Mouse (Mus musculus): ENCODE measurements around the gene Rap1gds1. TPM values are rescaled to one million over a fixed set of nuclear protein-coding genes. Genes with fewer than 3 reads are reported as not detected.

Rap1gds1 gene
- polyA plus RNA-seq, 1 experiment from 2014 or later: 89.0 TPM

- H3K36me3 ChIP-seq (ENCODE audit: control insufficient read depth, insufficient read depth, low read length): peaks cover 9% of the 10 kb centered on the region
- no peak for ATAC-seq (ENCODE audit: insufficient read depth, low FRiP score, low TSS enrichment)
- H3K4me3 ChIP-seq (ENCODE audit: low read depth, low read length): no peak overlapping the region
- WGBS: 91% methylated on average over 11 of the region's 11 CpGs
- DNase-seq (ENCODE audit: low spot score): no peak
- no peak overlapping the region for H3K9ac ChIP-seq (ENCODE audit: low read length)
- H3K4me2 ChIP-seq (ENCODE audit: low read depth): no peak overlapping the region
- 0 out of 2 replicates have a peak, but pooled peaks cover 6% of the 10 kb centered on the region for H3K4me1 ChIP-seq (ENCODE audit: control insufficient read depth, insufficient read depth, low read length)
- no peak overlapping the region for H3K27ac ChIP-seq (ENCODE audit: low read depth, low read length)
- no peaks in the 10 kb centered on the region for H3K27me3 ChIP-seq (ENCODE audit: control insufficient read depth, insufficient read depth, low read length)
- no peaks in the 10 kb centered on the region for H3K9me3 ChIP-seq (ENCODE audit: control insufficient read depth, low read length)
Measured at GRCm38 (mm10) chr3:138897500-138897899, 177.5 kb downstream of the Rap1gds1 start.

GRCm38 (mm10) chr3:138893520-138893919 lies 181.5 kb downstream of the Rap1gds1 start:
- H3K27ac ChIP-seq (ENCODE audit: low read depth, low read length): 0 out of 2 replicates have a peak overlapping the region, but pooled peaks have one; percentile 34

DNA sequence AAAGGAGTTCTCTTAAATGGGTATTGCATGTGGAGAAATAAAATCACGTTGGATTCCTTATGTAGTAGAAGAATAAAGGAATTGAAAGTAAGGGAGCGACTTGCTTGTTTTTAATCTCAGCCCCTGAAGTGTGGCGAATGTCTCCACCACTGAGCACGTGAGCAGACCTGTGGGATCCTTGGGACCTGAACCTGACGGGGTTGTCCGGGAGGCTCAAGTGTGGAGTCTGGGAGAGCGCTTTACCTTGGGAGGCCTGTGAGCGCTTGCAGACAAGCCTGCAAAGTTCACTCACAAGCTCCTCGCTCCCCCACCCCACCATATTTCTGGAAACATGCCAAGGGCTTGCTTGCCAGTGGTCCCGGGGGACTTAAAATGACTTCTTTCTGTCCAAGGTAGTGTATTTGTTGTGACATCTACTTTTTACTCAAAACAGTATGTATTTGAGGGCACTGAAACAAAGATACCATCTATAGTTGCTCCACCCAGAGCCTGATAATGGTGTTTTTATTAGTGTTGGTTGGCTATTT lies 185.2 kb downstream of the Rap1gds1 start:
- no peaks in the 10 kb centered on the region for H3K27me3 ChIP-seq (ENCODE audit: control insufficient read depth, insufficient read depth, low read length)
- H3K4me3 ChIP-seq (ENCODE audit: low read depth, low read length): no peak overlapping the region
- H3K9ac ChIP-seq (ENCODE audit: low read length): no peak overlapping the region
- no peaks in the 10 kb centered on the region; the same call in 1 of the 2 replicates for H3K36me3 ChIP-seq (ENCODE audit: control insufficient read depth, insufficient read depth, low read length)
- no peak for ATAC-seq (ENCODE audit: insufficient read depth, low FRiP score, low TSS enrichment)
- H3K4me2 ChIP-seq (ENCODE audit: low read depth): no peak overlapping the region
- no peak overlapping the region for H3K27ac ChIP-seq (ENCODE audit: low read depth, low read length)
- H3K4me1 ChIP-seq (ENCODE audit: control insufficient read depth, insufficient read depth, low read length): 0 out of 2 replicates have a peak, but pooled peaks cover 6% of the 10 kb centered on the region
- H3K9me3 ChIP-seq (ENCODE audit: control insufficient read depth, low read length): no peaks in the 10 kb centered on the region
- WGBS: 88% methylated on average over 10 of the region's 10 CpGs
- DNase-seq (ENCODE audit: low spot score): no peak

More at GRCm38 (mm10) chr3:138893520-138893919, 181.5 kb downstream of the Rap1gds1 start:
- H3K4me3 ChIP-seq (ENCODE audit: low read depth, low read length): no peak overlapping the region
- no peak for DNase-seq (ENCODE audit: low spot score)
- no peaks in the 10 kb centered on the region for H3K27me3 ChIP-seq (ENCODE audit: control insufficient read depth, insufficient read depth, low read length)
- H3K4me2 ChIP-seq (ENCODE audit: low read depth): no peak overlapping the region
- no peak overlapping the region for H3K9ac ChIP-seq (ENCODE audit: low read length)
- no peaks in the 10 kb centered on the region for H3K9me3 ChIP-seq (ENCODE audit: control insufficient read depth, low read length)
- peaks cover 6% of the 10 kb centered on the region for H3K36me3 ChIP-seq (ENCODE audit: control insufficient read depth, insufficient read depth, low read length)
- ATAC-seq (ENCODE audit: insufficient read depth, low FRiP score, low TSS enrichment): no peak
- 0 out of 2 replicates have a peak, but pooled peaks cover 6% of the 10 kb centered on the region for H3K4me1 ChIP-seq (ENCODE audit: control insufficient read depth, insufficient read depth, low read length)
- 54% methylated on average over 5 of the region's 5 CpGs for WGBS

GRCm38 (mm10) chr3:138889214-138889613 lies 185.8 kb downstream of the Rap1gds1 start:
- WGBS: 74% methylated on average over 4 of the region's 4 CpGs
- Histone ChIP-seq H3K27me3 (ENCODE audit: control insufficient read depth, insufficient read depth, low read length) (no peaks in the 10 kb centered on the region), H3K9ac (ENCODE audit: low read length) (no peak overlapping the region), H3K36me3 (ENCODE audit: control insufficient read depth, insufficient read depth, low read length) (no peaks in the 10 kb centered on the region; the same call in 1 of the 2 replicates), H3K4me3 (ENCODE audit: low read depth, low read length) (no peak overlapping the region), H3K4me1 (ENCODE audit: control insufficient read depth, insufficient read depth, low read length) (0 out of 2 replicates have a peak, but pooled peaks cover 6% of the 10 kb centered on the region), H3K9me3 (ENCODE audit: control insufficient read depth, low read length) (no peaks in the 10 kb centered on the region), H3K27ac (ENCODE audit: low read depth, low read length) (no peak overlapping the region), H3K4me2 (ENCODE audit: low read depth) (no peak overlapping the region)
- ATAC-seq (ENCODE audit: insufficient read depth, low FRiP score, low TSS enrichment): no peak
- DNase-seq (ENCODE audit: low spot score): no peak

GRCm38 (mm10) chr3:138886121-138886520 lies 188.9 kb downstream of the Rap1gds1 start:
- Histone ChIP-seq H3K27me3 (ENCODE audit: control insufficient read depth, insufficient read depth, low read length) (no peaks in the 10 kb centered on the region), H3K4me3 (ENCODE audit: low read depth, low read length) (no peak overlapping the region), H3K36me3 (ENCODE audit: control insufficient read depth, insufficient read depth, low read length) (no peaks in the 10 kb centered on the region), H3K9ac (ENCODE audit: low read length) (no peak overlapping the region), H3K27ac (ENCODE audit: low read depth, low read length) (no peak overlapping the region), H3K9me3 (ENCODE audit: control insufficient read depth, low read length) (no peaks in the 10 kb centered on the region), H3K4me1 (ENCODE audit: control insufficient read depth, insufficient read depth, low read length) (no peaks in the 10 kb centered on the region), H3K4me2 (ENCODE audit: low read depth) (no peak overlapping the region)
- ATAC-seq (ENCODE audit: insufficient read depth, low FRiP score, low TSS enrichment) (no peak), DNase-seq (ENCODE audit: low spot score) (no peak)
- WGBS: 83% methylated on average over 5 of the region's 5 CpGs

GRCm38 (mm10) chr3:138881725-138882347 lies 193.2 kb downstream of the Rap1gds1 start:
- Histone ChIP-seq H3K27ac (ENCODE audit: low read depth, low read length) (no peak overlapping the region), H3K9ac (ENCODE audit: low read length) (no peak overlapping the region), H3K36me3 (ENCODE audit: control insufficient read depth, insufficient read depth, low read length) (no peaks in the 10 kb centered on the region), H3K4me1 (ENCODE audit: control insufficient read depth, insufficient read depth, low read length) (no peaks in the 10 kb centered on the region), H3K4me3 (ENCODE audit: low read depth, low read length) (no peak overlapping the region), H3K27me3 (ENCODE audit: control insufficient read depth, insufficient read depth, low read length) (no peaks in the 10 kb centered on the region), H3K9me3 (ENCODE audit: control insufficient read depth, low read length) (no peaks in the 10 kb centered on the region), H3K4me2 (ENCODE audit: low read depth) (no peak overlapping the region)
- ATAC-seq (ENCODE audit: insufficient read depth, low FRiP score, low TSS enrichment) (no peak; the same call in 1 of the 2 replicates), DNase-seq (ENCODE audit: low spot score) (no peak)
- WGBS: 81% methylated on average over 6 of the region's 6 CpGs

GRCm38 (mm10) chr3:138880999-138881724 lies 193.8 kb downstream of the Rap1gds1 start:
- no peak for DNase-seq (ENCODE audit: low spot score)
- Histone ChIP-seq H3K4me2 (ENCODE audit: low read depth) (no peak overlapping the region), H3K4me3 (ENCODE audit: low read depth, low read length) (no peak overlapping the region), H3K9ac (ENCODE audit: low read length) (no peak overlapping the region), H3K9me3 (ENCODE audit: control insufficient read depth, low read length) (no peaks in the 10 kb centered on the region), H3K36me3 (ENCODE audit: control insufficient read depth, insufficient read depth, low read length) (no peaks in the 10 kb centered on the region), H3K27ac (ENCODE audit: low read depth, low read length) (no peak overlapping the region), H3K4me1 (ENCODE audit: control insufficient read depth, insufficient read depth, low read length) (no peaks in the 10 kb centered on the region), H3K27me3 (ENCODE audit: control insufficient read depth, insufficient read depth, low read length) (no peaks in the 10 kb centered on the region)
- WGBS: 92% methylated on average over 11 of the region's 11 CpGs
- no peak for ATAC-seq (ENCODE audit: insufficient read depth, low FRiP score, low TSS enrichment)

DNA sequence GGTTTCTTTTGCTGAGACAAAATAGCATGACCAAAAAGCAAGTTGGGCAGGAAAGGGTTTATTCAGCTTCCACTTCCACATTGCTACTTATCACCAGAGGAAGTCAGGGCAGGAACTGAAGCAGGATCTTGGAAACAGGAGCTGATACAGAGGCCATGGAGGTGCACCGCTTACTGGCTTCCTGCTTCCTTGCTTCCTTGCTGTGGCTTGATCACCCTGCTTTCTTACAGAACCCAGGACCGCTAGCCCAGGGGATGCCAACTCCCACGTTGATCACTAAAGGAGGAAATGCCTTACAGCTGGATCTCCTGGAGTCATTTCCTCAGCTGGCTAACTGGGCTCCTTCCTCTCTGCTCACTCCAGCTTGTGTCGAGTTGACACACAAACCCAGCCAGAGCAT lies 197.3 kb downstream of the Rap1gds1 start:
- WGBS: 84% methylated on average over 4 of the region's 4 CpGs
- no peak overlapping the region for H3K4me3 ChIP-seq (ENCODE audit: low read depth, low read length)
- H3K9me3 ChIP-seq (ENCODE audit: control insufficient read depth, low read length): no peaks in the 10 kb centered on the region
- H3K4me1 ChIP-seq (ENCODE audit: control insufficient read depth, insufficient read depth, low read length): no peaks in the 10 kb centered on the region
- no peaks in the 10 kb centered on the region for H3K36me3 ChIP-seq (ENCODE audit: control insufficient read depth, insufficient read depth, low read length)
- H3K9ac ChIP-seq (ENCODE audit: low read length): no peak overlapping the region
- no peaks in the 10 kb centered on the region for H3K27me3 ChIP-seq (ENCODE audit: control insufficient read depth, insufficient read depth, low read length)
- ATAC-seq (ENCODE audit: insufficient read depth, low FRiP score, low TSS enrichment) (no peak), DNase-seq (ENCODE audit: low spot score) (no peak)
- no peak overlapping the region for H3K4me2 ChIP-seq (ENCODE audit: low read depth)
- no peak overlapping the region for H3K27ac ChIP-seq (ENCODE audit: low read depth, low read length)
